Mouse (Mus musculus): ENCODE data around the gene Fn3krp. TPM values are rescaled to one million over a fixed set of nuclear protein-coding genes. Genes with fewer than 3 reads are reported as not detected.
A peak's percentile ranks its signal among the peaks of the same experiment; 100 is the strongest.

Fn3krp gene
- polyA plus RNA-seq, 1 experiment, result 38.1 TPM

DNA sequence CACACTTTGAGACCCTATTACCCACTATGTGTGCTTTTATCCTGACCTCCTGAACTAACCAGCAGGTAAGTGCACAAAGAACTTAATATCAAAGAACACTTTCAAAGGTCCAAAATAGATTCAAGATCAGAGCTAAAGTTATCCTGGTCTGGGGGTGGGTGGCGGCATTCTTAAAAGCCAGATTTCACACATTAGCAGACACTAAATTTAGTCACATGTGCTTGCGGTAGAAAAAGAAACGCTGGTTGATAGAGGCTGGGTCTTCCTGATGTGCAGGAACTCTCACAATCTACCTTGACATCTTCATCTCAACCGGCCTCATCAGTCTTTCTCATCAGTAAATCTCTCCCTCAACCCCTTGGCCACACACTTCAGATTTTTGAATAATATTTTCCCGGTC, 6.4 kb upstream of the Fn3krp start:
- Histone ChIP-seq H3K4me1 (ENCODE audit: control insufficient read depth, insufficient read depth, low read length) (peaks cover 4% of the 10 kb centered on the region), H3K27ac (ENCODE audit: insufficient read depth, low read length) (no peak overlapping the region), H3K4me3 (ENCODE audit: insufficient read depth, low read length) (no peak overlapping the region)
- TF ChIP-seq POLR2A (IDR thresholded peaks at IDR 0.05; ENCODE audit: extremely low read depth, insufficient read depth, low read length) (no peak), CTCF (IDR thresholded peaks at IDR 0.05; ENCODE audit: extremely low read depth, insufficient read depth, low read length) (no peak)

DNA sequence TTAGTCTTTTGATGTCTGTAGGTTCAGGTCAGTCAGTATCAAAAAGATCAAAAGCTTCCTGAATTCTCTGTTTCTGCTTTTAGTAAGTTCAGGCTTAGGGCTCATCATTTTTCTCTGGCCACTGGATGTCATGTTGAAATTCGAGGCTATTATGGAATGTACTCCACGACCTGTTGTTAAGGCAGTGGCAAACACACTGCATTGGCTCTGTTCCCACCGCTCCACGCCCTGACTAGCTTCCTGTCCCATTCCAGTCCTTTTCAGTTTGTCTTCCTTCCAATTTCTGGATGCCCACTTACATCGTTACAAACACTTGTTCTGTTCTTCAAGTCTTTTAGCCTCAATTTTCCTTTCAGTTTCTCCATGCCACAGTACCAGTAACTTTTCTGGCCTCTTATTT, 5.8 kb upstream of the Fn3krp start:
- Histone ChIP-seq H3K27ac (ENCODE audit: insufficient read depth, low read length) (no peak overlapping the region), H3K4me1 (ENCODE audit: control insufficient read depth, insufficient read depth, low read length) (peaks cover 4% of the 10 kb centered on the region), H3K4me3 (ENCODE audit: insufficient read depth, low read length) (no peak overlapping the region)
- TF ChIP-seq CTCF (IDR thresholded peaks at IDR 0.05; ENCODE audit: extremely low read depth, insufficient read depth, low read length), result no peak
- no peak for TF ChIP-seq POLR2A (IDR thresholded peaks at IDR 0.05; ENCODE audit: extremely low read depth, insufficient read depth, low read length)

DNA sequence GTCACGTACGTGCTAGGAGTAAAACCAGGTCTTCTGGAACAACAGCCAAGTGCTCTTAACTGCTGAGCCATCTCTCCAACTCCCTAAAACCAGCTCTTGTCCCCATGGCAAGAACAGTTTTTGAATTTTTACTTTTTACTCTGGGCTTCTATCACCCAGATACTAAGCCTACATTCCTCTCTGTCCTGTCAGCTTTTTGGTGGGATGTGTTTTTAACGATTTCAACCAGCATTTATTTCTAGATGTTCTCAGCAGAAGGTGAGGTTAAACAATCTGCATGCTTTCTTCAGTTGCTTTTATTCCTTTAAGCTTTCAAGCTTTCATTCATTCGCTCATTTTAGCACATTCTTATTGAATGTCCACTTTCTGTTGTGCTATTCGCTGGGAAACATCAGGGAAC, 3.2 kb upstream of the Fn3krp start:
- Histone ChIP-seq H3K4me3 (ENCODE audit: insufficient read depth, low read length) (no peak overlapping the region), H3K27ac (ENCODE audit: insufficient read depth, low read length) (peak overlapping the region; percentile 78; the same call in 1 of the 2 replicates), H3K4me1 (ENCODE audit: control insufficient read depth, insufficient read depth, low read length) (peaks cover 6% of the 10 kb centered on the region)
- TF ChIP-seq POLR2A (IDR thresholded peaks at IDR 0.05; ENCODE audit: extremely low read depth, insufficient read depth, low read length) (no peak), CTCF (IDR thresholded peaks at IDR 0.05; ENCODE audit: extremely low read depth, insufficient read depth, low read length) (no peak)

DNA sequence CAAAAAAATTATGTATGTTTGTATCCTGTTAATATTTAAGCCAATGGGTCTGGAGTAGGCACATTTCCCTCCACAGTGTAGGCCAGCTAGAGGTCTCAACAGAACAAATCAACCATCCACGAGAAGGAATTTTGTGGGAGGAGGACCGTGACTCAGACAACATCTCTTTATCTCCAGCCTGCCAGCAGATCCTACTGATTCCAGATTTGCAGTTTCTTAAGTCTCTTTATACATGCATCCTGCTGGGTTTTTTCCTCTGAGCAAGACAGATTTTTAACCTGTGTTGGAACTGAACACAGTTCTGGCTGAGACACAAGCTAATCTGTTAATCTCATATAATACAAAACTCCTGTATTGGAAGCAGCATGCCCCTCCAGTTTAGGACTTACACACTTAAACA, 2.3 kb upstream of the Fn3krp start:
- peak overlapping the region; percentile 78; the same call in 1 of the 2 replicates for H3K27ac ChIP-seq (ENCODE audit: insufficient read depth, low read length)
- TF ChIP-seq CTCF (IDR thresholded peaks at IDR 0.05; ENCODE audit: extremely low read depth, insufficient read depth, low read length) (no peak), POLR2A (IDR thresholded peaks at IDR 0.05; ENCODE audit: extremely low read depth, insufficient read depth, low read length) (no peak)
- no peak overlapping the region for H3K4me3 ChIP-seq (ENCODE audit: insufficient read depth, low read length)
- H3K4me1 ChIP-seq (ENCODE audit: control insufficient read depth, insufficient read depth, low read length), result peaks cover 6% of the 10 kb centered on the region

DNA sequence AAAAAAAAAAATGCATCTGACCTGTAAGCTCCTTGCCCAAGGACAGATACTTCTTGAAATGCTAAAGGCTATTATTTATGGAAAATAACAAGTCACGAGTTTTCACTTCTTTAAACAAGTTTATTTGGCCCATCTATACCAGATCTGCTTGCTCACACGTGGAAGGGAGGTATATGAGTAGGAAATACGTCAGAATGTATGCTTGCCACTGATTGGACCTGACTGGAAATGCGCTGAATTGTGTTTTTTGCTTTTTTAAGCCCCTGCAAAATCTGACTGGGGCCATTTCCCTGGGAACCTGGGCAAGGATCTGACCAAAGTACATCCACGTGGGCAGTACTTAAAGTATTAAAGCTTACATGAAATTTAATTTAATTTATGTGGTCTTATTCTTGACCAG, 822 bp upstream of the Fn3krp start:
- Histone ChIP-seq H3K27ac (ENCODE audit: insufficient read depth, low read length) (no peak overlapping the region), H3K4me3 (ENCODE audit: insufficient read depth, low read length) (no peak overlapping the region; the same call in 1 of the 2 replicates), H3K4me1 (ENCODE audit: control insufficient read depth, insufficient read depth, low read length) (peaks cover 5% of the 10 kb centered on the region)
- TF ChIP-seq CTCF (IDR thresholded peaks at IDR 0.05; ENCODE audit: extremely low read depth, insufficient read depth, low read length) (no peak), POLR2A (IDR thresholded peaks at IDR 0.05; ENCODE audit: extremely low read depth, insufficient read depth, low read length) (no peak)

DNA sequence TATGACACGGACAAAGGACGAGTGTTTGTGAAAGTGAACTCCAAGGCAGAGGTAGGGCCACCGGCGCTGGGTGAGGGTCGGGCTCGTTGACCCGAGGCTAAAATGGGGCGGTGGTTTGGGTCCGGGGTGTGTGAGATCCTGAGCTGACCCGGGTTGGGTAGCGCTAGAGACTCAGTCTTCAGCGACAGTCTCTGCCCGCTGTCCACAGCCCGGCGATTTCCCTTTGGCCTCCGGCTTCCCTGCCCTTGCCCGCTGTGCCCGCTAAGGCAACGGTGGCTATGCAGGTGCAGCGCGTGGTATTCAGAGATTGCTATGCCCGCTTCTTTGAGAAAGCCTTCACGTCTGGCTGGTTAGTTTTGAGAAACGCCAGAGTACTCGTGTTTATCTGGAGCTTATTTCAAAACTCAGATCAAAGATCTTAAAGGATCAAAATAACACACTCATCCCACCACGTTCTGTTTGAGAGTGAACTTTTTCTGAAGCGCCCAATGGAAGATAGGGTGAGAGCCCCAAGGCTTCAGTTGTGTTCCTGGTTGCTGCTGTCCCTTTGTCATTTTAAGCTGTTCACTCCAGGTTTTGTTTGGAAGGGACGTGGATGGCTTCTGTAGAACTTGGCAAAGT, 462 bp downstream of the Fn3krp start:
- TF ChIP-seq CTCF (IDR thresholded peaks at IDR 0.05; ENCODE audit: extremely low read depth, insufficient read depth, low read length) (no peak), POLR2A (IDR thresholded peaks at IDR 0.05; ENCODE audit: extremely low read depth, insufficient read depth, low read length) (no peak)
- peaks cover 5% of the 10 kb centered on the region for H3K4me1 ChIP-seq (ENCODE audit: control insufficient read depth, insufficient read depth, low read length)
- 0 out of 2 replicates have a peak overlapping the region, but pooled peaks have one; percentile 4 for H3K27ac ChIP-seq (ENCODE audit: insufficient read depth, low read length)
- H3K4me3 ChIP-seq (ENCODE audit: insufficient read depth, low read length), result peak overlapping the region; percentile 87

DNA sequence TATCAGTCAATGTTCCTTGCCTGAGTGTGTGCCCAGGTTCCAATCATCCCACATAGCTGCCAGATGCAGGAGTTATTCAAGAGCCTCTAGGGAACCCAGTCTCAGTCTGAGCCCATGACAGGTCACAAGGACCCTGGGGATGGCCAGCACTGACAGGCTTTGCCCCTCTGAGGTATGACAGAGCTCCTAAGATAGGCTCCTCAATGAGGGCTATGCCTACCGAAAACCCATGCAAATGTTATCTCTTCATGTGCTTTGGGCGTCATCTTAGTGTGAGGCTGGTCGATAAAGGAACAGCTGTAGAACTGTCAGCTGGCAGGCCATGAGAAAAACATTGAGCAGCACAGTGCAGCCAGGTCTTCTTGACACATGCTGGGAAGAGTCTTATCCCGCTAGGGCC, 12.2 kb downstream of the Fn3krp start:
- Histone ChIP-seq H3K4me1 (ENCODE audit: control insufficient read depth, insufficient read depth, low read length) (peaks cover 8% of the 10 kb centered on the region), H3K27ac (ENCODE audit: insufficient read depth, low read length) (no peak overlapping the region), H3K4me3 (ENCODE audit: insufficient read depth, low read length) (no peak overlapping the region)
- TF ChIP-seq CTCF (IDR thresholded peaks at IDR 0.05; ENCODE audit: extremely low read depth, insufficient read depth, low read length) (no peak), POLR2A (IDR thresholded peaks at IDR 0.05; ENCODE audit: extremely low read depth, insufficient read depth, low read length) (no peak)

DNA sequence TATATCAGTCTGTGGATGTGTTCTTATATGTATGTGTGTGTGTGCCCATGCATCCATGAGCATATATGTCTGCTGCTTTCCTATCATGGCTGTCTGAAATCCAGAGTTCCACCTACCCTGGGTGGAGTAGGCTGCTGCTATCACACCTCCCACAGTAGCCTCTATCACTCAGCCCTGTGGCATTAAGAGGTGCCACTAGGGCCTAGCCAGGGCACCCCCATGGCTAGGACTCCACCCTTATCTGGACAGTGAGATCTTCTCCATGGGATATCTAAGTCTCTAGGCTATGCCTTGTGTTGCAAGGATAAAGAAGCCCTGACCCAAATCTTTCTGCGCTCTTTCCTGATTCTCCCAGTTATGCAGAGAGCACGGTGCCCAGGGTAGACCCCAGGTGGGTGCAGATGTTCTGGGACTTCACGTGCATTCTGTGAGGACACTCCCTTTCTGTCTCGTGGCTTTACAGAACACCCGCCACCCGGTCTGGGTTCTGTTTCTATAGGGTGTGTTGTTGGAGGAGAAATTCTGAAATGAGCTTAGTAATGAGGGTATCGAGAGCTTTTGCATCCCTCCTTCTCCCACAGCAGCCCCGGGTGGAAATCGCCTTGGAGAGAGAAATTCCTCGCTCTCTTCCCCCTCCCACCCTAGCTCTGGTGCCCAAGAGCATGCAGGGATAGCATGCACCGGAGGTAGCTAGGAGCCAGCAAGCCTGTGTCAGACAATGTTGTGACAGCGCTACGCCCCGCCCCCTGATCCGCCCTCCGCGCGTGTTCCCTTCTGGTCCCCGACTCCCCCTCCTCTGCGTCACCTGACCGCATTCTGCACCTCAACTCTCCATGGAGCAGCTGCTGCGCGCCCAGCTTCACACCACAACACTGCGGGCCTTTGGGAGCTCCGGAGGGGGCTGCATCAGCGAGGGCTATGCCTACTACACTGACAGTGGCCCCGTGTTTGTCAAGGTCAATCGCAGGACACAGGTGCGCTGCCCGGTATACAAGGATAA, 13.3 kb downstream of the Fn3krp start, which contains the start of gene Fn3k:
Fn3k (plus strand) TSS at position 758 of the 1,000 bp plus-strand sequence.
- peak within 1 kb of the TSS; percentile 73 for H3K27ac ChIP-seq (ENCODE audit: insufficient read depth, low read length)
- peaks cover 9% of the 10 kb centered on the region for H3K4me1 ChIP-seq (ENCODE audit: control insufficient read depth, insufficient read depth, low read length)
- no peak for TF ChIP-seq CTCF (IDR thresholded peaks at IDR 0.05; ENCODE audit: extremely low read depth, insufficient read depth, low read length)
- TF ChIP-seq POLR2A (IDR thresholded peaks at IDR 0.05; ENCODE audit: extremely low read depth, insufficient read depth, low read length), result peak; percentile 76; the same call in 1 of the 2 replicates
- peak within 1 kb of the TSS; percentile 54 for H3K4me3 ChIP-seq (ENCODE audit: insufficient read depth, low read length)

DNA sequence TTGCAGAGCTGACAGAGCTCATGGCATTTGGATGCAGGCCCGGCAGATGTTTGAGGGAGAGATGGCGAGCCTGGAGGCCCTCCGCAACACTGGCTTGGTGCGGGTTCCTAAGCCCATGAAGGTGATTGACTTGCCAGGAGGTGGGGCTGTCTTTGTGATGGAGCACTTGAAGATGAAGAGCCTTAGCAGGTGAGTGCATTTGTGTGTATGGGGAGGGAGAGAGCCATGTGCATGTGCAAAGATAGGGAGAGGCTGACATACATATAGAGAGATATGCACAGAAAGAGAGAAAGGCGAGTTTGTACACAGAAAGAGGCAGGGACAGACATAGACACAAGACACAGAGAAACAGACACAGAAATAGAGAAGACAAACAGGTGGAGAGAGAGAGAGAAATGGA, 16.0 kb downstream of the Fn3krp start:
- Histone ChIP-seq H3K4me3 (ENCODE audit: insufficient read depth, low read length) (no peak overlapping the region; the same call in 1 of the 2 replicates), H3K4me1 (ENCODE audit: control insufficient read depth, insufficient read depth, low read length) (peaks cover 9% of the 10 kb centered on the region), H3K27ac (ENCODE audit: insufficient read depth, low read length) (no peak overlapping the region)
- TF ChIP-seq POLR2A (IDR thresholded peaks at IDR 0.05; ENCODE audit: extremely low read depth, insufficient read depth, low read length) (no peak), CTCF (IDR thresholded peaks at IDR 0.05; ENCODE audit: extremely low read depth, insufficient read depth, low read length) (no peak)

Measured in cortical plate, adult 2 months (tissue).